Mouse (Mus musculus): ENCODE results near the gene Prss22. TPM values are rescaled to one million over a fixed set of nuclear protein-coding genes. Genes with fewer than 3 reads are reported as not detected.
A peak's percentile ranks its signal among the peaks of the same experiment; 100 is the strongest.

The Prss22 gene
- polyA plus RNA-seq, 1 experiment from 2014 or later = 0.50 TPM

DNA sequence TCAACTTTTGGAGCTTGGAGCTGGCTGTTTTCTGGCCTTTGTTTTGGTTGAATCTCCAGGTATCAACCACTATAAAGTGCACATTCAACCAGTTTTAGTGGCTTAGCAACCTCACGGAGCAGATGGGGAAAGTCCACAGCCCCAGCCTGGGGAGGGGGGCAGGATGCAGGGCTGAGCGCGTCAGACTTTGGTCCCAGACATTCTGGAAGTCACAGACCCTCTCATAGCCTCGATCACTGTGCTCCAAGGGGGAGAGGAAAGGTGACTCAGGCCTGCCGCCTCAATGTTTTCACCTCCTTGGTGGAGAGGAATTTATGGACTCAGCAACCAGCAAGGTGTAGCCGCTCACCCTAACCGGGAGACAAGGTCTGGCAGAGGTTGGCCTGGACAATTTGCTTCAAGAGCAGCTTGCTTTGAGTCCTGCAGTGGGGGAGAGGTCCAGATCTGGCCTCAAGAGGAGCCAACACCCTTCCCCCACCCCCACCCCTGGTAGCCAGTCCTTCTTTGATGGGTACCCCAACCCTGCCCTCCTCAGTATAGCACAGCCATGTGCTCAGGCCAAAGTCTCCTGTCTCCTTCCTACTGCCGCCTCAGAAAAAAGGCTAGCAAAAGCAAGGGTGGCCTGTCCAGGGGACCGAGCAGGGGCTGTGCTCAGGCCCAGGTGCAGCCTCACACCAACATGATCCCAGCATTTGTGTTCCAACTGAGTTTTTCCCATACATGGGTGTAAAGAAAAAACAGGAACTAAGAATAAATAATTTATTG lies 4.9 kb downstream of the Prss22 start:
- H3K9me3 ChIP-seq (ENCODE audit: control insufficient read depth, low read length) = no peaks in the 10 kb centered on the region
- no peak overlapping the region for H3K27ac ChIP-seq (replicated peaks; ENCODE audit: low read depth, low read length)
- no peaks in the 10 kb centered on the region for H3K27me3 ChIP-seq (replicated peaks; ENCODE audit: control insufficient read depth, insufficient read depth, low read length)
- no peak for DNase-seq (ENCODE audit: low spot score)
- no peak overlapping the region; the same call in 1 of the 2 replicates for H3K9ac ChIP-seq (ENCODE audit: low read depth, low read length)
- WGBS = 72% methylated on average over 9 of the region's 9 CpGs
- no peaks in the 10 kb centered on the region for H3K4me1 ChIP-seq (ENCODE audit: control insufficient read depth, insufficient read depth, low read length)
- peak overlapping the region; percentile 31 for H3K4me3 ChIP-seq (ENCODE audit: low read depth, low read length)
- H3K36me3 ChIP-seq (ENCODE audit: control insufficient read depth, insufficient read depth, low read length) = no peaks in the 10 kb centered on the region
- H3K4me2 ChIP-seq (ENCODE audit: low read depth, low read length) = peak overlapping the region; percentile 59
- peak; percentile 12; the same call in 1 of the 2 replicates for ATAC-seq (ENCODE audit: low read depth)

DNA sequence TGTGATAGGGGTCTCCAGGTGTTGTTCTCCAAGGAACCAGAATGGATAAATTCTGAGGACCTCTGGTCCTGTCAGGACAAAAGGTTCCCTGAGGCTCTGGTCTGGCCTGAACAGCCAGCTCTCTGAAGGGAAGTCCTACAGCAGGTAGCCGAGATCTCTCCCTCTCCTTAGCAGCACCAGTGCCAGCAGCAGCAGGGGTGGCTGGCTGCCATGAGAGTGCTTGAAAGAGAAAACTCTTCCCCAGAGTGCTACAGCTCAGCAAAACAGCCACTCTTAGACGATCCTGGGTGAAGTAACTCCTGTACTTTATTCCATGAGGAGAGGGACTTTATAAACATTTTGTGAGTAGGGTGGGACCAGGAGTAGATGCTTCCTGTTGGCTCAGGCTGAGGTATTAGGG lies 8.1 kb downstream of the Prss22 start:
- ATAC-seq (ENCODE audit: low read depth) (no peak), DNase-seq (ENCODE audit: low spot score) (no peak)
- Histone ChIP-seq H3K4me2 (ENCODE audit: low read depth, low read length) (no peak overlapping the region), H3K27ac (replicated peaks; ENCODE audit: low read depth, low read length) (no peak overlapping the region), H3K9ac (ENCODE audit: low read depth, low read length) (no peak overlapping the region), H3K9me3 (ENCODE audit: control insufficient read depth, low read length) (no peaks in the 10 kb centered on the region), H3K27me3 (replicated peaks; ENCODE audit: control insufficient read depth, insufficient read depth, low read length) (no peaks in the 10 kb centered on the region), H3K4me1 (ENCODE audit: control insufficient read depth, insufficient read depth, low read length) (no peaks in the 10 kb centered on the region), H3K4me3 (ENCODE audit: low read depth, low read length) (no peak overlapping the region), H3K36me3 (ENCODE audit: control insufficient read depth, insufficient read depth, low read length) (no peaks in the 10 kb centered on the region)
- WGBS = 41% methylated on average over 2 of the region's 2 CpGs

DNA sequence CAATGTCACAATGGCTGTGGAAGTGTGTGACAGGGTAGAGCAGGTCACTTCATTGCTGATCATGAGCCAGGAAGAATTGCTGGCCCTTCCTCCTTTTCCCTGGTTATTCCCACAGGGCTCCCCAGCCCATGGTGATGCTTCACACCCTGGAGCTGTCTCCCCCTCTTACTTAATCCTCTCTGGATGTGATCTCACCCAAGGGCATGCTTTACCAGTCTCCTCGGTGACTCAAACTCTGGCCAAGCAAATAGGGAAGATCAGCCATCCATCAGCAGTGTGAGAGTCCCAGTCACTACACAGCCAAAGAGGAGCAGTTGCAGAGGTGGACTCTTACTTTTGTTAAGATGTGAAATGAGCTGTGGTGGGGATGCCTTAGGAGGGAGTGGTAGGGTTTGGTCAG lies 12.9 kb downstream of the Prss22 start:
- H3K27me3 ChIP-seq (replicated peaks; ENCODE audit: control insufficient read depth, insufficient read depth, low read length) = no peaks in the 10 kb centered on the region
- H3K4me2 ChIP-seq (ENCODE audit: low read depth, low read length) = no peak overlapping the region
- no peak overlapping the region for H3K9ac ChIP-seq (ENCODE audit: low read depth, low read length)
- DNase-seq (ENCODE audit: low spot score) (no peak), ATAC-seq (ENCODE audit: low read depth) (no peak)
- WGBS = 78% methylated on average over 1 of the region's 1 CpGs
- no peak overlapping the region for H3K27ac ChIP-seq (replicated peaks; ENCODE audit: low read depth, low read length)
- H3K4me1 ChIP-seq (ENCODE audit: control insufficient read depth, insufficient read depth, low read length) = no peaks in the 10 kb centered on the region
- H3K4me3 ChIP-seq (ENCODE audit: low read depth, low read length) = no peak overlapping the region
- H3K36me3 ChIP-seq (ENCODE audit: control insufficient read depth, insufficient read depth, low read length) = no peaks in the 10 kb centered on the region
- no peaks in the 10 kb centered on the region for H3K9me3 ChIP-seq (ENCODE audit: control insufficient read depth, low read length)

DNA sequence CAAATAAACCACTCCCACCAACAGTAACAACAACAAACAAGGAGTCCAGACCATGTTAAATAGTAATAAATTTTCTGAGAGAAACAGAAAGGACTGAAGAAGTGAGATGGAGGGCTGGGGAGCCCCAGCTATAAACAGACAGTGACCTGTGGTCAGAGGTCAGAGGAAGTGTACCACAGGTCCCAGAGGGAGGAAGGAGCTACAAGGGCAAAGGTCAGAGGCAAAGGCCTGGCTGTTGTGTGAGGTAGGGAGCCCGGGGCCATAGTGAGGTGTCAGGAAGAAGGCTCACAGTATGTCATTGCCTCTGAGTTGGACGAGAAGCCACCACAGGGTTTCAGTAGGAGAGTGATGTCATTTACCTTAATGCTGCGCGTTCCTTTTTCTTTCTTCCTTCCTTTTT lies 15.0 kb downstream of the Prss22 start:
- H3K4me2 ChIP-seq (ENCODE audit: low read depth, low read length) = no peak overlapping the region
- no peak overlapping the region for H3K9ac ChIP-seq (ENCODE audit: low read depth, low read length)
- DNase-seq (ENCODE audit: low spot score) (no peak), ATAC-seq (ENCODE audit: low read depth) (no peak)
- H3K4me1 ChIP-seq (ENCODE audit: control insufficient read depth, insufficient read depth, low read length) = no peaks in the 10 kb centered on the region
- WGBS = 47% methylated on average over 4 of the region's 4 CpGs
- H3K4me3 ChIP-seq (ENCODE audit: low read depth, low read length) = no peak overlapping the region
- no peaks in the 10 kb centered on the region for H3K9me3 ChIP-seq (ENCODE audit: control insufficient read depth, low read length)
- H3K27ac ChIP-seq (replicated peaks; ENCODE audit: low read depth, low read length) = no peak overlapping the region
- H3K36me3 ChIP-seq (ENCODE audit: control insufficient read depth, insufficient read depth, low read length) = no peaks in the 10 kb centered on the region
- no peaks in the 10 kb centered on the region for H3K27me3 ChIP-seq (replicated peaks; ENCODE audit: control insufficient read depth, insufficient read depth, low read length)

DNA sequence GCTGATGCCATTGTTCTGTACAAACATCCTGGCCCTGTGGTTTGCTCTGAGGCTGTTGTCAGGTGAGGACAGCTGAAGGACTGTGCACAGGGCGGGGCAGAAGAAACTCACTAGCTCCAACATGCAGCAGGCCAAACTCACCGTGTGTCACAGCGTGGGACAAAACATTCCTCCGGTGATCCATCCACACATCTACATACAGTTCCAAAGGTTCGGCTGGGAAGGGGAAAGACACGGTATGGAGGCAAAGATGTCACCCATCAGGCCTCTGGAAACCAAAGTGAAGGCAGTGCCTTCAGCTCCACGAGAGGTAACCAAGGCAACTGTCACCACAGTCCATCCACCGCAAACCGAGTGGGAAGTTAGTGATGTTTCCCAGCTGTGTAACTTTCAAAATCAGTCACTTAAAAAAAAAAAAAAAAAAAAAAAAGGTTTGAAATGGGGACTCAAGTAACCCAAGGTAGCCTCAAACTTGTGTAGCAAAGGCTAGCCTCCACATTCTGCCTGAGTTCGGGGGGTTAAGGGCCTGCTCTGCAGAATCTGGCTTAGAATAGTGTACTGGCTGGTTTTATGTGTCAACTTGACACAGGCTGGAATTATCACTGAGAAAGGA lies 17.5 kb downstream of the Prss22 start, which contains the start of gene Prss30:
Prss30 (minus strand) TSS at position 270 of the 613 bp plus-strand sequence.
- no peak for ATAC-seq (ENCODE audit: low read depth)
- no peak within 1 kb of the TSS for H3K4me2 ChIP-seq (ENCODE audit: low read depth, low read length)

DNA sequence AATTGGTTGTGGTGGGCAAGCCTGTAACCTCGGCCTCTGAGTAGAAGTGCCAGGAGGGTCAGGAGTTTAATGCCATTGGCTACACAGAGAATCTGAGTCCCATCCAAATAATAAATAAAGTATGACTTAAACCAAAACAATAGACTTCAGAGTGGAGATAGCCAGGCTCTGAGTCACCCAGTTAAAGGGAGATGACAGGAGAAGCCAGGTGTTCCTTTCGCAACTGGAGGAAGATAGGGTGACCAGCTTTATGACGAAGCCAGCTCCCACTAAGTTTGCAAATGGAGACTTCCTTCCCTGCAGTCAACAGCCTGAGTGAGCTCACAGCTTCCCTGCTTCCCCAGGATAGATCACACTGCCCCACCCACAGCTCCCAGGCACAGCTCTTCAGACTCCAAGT lies 18.4 kb downstream of the Prss22 start:
- no peaks in the 10 kb centered on the region for H3K36me3 ChIP-seq (ENCODE audit: control insufficient read depth, insufficient read depth, low read length)
- no peak overlapping the region for H3K27ac ChIP-seq (replicated peaks; ENCODE audit: low read depth, low read length)

More for the DNA sequence above, 17.5 kb downstream of the Prss22 start, which contains the start of gene Prss30:
- Histone ChIP-seq H3K27ac (replicated peaks; ENCODE audit: low read depth, low read length) (no peak within 1 kb of the TSS), H3K4me1 (ENCODE audit: control insufficient read depth, insufficient read depth, low read length) (no peaks in the 10 kb centered on the region), H3K4me3 (ENCODE audit: low read depth, low read length) (no peak within 1 kb of the TSS), H3K36me3 (ENCODE audit: control insufficient read depth, insufficient read depth, low read length) (no peaks in the 10 kb centered on the region), H3K27me3 (replicated peaks; ENCODE audit: control insufficient read depth, insufficient read depth, low read length) (no peaks in the 10 kb centered on the region), H3K9me3 (ENCODE audit: control insufficient read depth, low read length) (no peaks in the 10 kb centered on the region), H3K9ac (ENCODE audit: low read depth, low read length) (no peak within 1 kb of the TSS)
- DNase-seq (ENCODE audit: low spot score) = no peak
- 69% methylated on average over 10 of the region's 10 CpGs for WGBS

DNA sequence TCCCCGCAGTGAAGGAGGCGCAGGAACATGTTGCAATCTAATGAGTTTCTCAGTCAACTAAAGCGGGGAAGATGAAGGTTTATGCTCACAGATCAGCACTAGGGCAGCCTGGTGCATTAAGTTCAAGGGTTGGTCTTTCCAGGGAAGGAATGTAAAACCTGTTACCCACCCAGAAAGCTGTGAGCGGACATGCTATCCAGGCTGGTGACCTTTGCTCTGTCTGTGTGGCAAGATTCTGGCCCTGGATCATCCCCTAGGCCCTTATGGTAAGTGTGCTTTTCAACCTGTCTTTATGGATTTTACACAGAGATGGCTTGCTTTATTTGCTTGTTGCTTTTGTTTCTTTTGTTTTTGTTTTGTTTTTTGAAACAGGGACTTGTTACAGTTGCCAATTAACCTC lies 21.2 kb downstream of the Prss22 start:
- WGBS = 74% methylated on average over 4 of the region's 4 CpGs
- Histone ChIP-seq H3K9ac (ENCODE audit: low read depth, low read length) (no peak overlapping the region), H3K36me3 (ENCODE audit: control insufficient read depth, insufficient read depth, low read length) (no peaks in the 10 kb centered on the region), H3K9me3 (ENCODE audit: control insufficient read depth, low read length) (no peaks in the 10 kb centered on the region), H3K27me3 (replicated peaks; ENCODE audit: control insufficient read depth, insufficient read depth, low read length) (no peaks in the 10 kb centered on the region), H3K4me3 (ENCODE audit: low read depth, low read length) (no peak overlapping the region), H3K27ac (replicated peaks; ENCODE audit: low read depth, low read length) (no peak overlapping the region), H3K4me2 (ENCODE audit: low read depth, low read length) (no peak overlapping the region), H3K4me1 (ENCODE audit: control insufficient read depth, insufficient read depth, low read length) (no peaks in the 10 kb centered on the region)
- DNase-seq (ENCODE audit: low spot score) = no peak
- ATAC-seq (ENCODE audit: low read depth) = no peak

More for the DNA sequence above, 18.4 kb downstream of the Prss22 start:
- DNase-seq (ENCODE audit: low spot score) (no peak), ATAC-seq (ENCODE audit: low read depth) (no peak)
- H3K9ac ChIP-seq (ENCODE audit: low read depth, low read length) = no peak overlapping the region
- WGBS = 59% methylated on average over 3 of the region's 3 CpGs
- H3K9me3 ChIP-seq (ENCODE audit: control insufficient read depth, low read length) = no peaks in the 10 kb centered on the region
- no peaks in the 10 kb centered on the region for H3K27me3 ChIP-seq (replicated peaks; ENCODE audit: control insufficient read depth, insufficient read depth, low read length)
- H3K4me3 ChIP-seq (ENCODE audit: low read depth, low read length) = no peak overlapping the region
- H3K4me2 ChIP-seq (ENCODE audit: low read depth, low read length) = no peak overlapping the region
- no peaks in the 10 kb centered on the region for H3K4me1 ChIP-seq (ENCODE audit: control insufficient read depth, insufficient read depth, low read length)

DNA sequence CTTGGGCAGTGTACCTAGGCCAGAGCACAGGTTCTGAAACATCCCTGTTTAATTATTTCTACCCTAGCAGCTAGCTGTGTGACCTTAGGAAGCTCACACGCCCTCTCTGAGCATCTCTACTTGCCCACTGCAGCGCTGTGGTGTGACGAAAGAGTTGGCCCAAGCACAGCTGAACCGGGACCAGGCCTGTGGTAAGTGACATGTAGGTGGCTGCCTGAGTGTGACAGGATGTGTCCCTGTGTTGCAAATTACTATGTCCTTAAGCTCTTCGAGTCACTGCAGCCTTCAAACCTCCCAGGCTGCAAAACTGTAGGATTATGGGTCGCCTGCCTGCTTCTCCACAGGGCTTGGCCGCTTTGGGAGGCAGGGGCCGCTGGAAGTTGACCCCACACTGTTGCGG lies 26.6 kb downstream of the Prss22 start:
- Histone ChIP-seq H3K27ac (replicated peaks; ENCODE audit: low read depth, low read length) (no peak overlapping the region), H3K4me2 (ENCODE audit: low read depth, low read length) (no peak overlapping the region), H3K36me3 (ENCODE audit: control insufficient read depth, insufficient read depth, low read length) (no peaks in the 10 kb centered on the region), H3K9ac (ENCODE audit: low read depth, low read length) (no peak overlapping the region), H3K4me3 (ENCODE audit: low read depth, low read length) (no peak overlapping the region), H3K4me1 (ENCODE audit: control insufficient read depth, insufficient read depth, low read length) (no peaks in the 10 kb centered on the region), H3K27me3 (replicated peaks; ENCODE audit: control insufficient read depth, insufficient read depth, low read length) (no peaks in the 10 kb centered on the region), H3K9me3 (ENCODE audit: control insufficient read depth, low read length) (no peaks in the 10 kb centered on the region)
- ATAC-seq (ENCODE audit: low read depth) (no peak), DNase-seq (ENCODE audit: low spot score) (no peak)
- WGBS = 82% methylated on average over 9 of the region's 9 CpGs
